Mouse (Mus musculus) heart, embryonic 15.5 days (tissue): Measurements from ENCODE around the gene Fgfr3. TPM values are rescaled to one million over a fixed set of nuclear protein-coding genes. Genes with fewer than 3 reads are reported as not detected.

Experiments
- ATAC-seq: fragments of 200-750 bp; cut with Nextera tagmentation; replicated peaks from 2 replicates; pipeline ENCODE4 v1.8.0; 2017; ENCODE audit warnings: low read depth, moderate TSS enrichment; ENCODE audit not compliant: insufficient number of reproducible peaks, insufficient read depth, low FRiP score
- H3K27ac ChIP-seq: fragments of 300-500 bp; sonication (generic); 2 replicates; pipeline ENCODE4 v1.5.1; 2015; ENCODE audit warnings: mild to moderate bottlenecking, inconsistent platforms
- H3K27me3 ChIP-seq: fragments of 300-500 bp; sonication (generic); 2 replicates; pipeline ENCODE4 v1.6.1; 2015; ENCODE audit warnings: inconsistent platforms
- H3K36me3 ChIP-seq: fragments of 300-500 bp; sonication (generic); 2 replicates; pipeline ENCODE4 v1.6.1; 2015; ENCODE audit warnings: mild to moderate bottlenecking, inconsistent platforms
- H3K4me1 ChIP-seq: fragments of 300-500 bp; sonication (generic); replicated peaks from 2 replicates; pipeline ENCODE4 v1.6.1; 2015; ENCODE audit warnings: inconsistent platforms
- H3K4me2 ChIP-seq: fragments of 300-500 bp; sonication (generic); 2 replicates; pipeline ENCODE4 v1.6.1; 2015; ENCODE audit warnings: inconsistent platforms, mild to moderate bottlenecking, moderate library complexity
- H3K4me3 ChIP-seq: fragments of 300-500 bp; sonication (generic); 2 replicates; pipeline ENCODE4 v1.5.1; 2015; ENCODE audit warnings: mild to moderate bottlenecking, inconsistent platforms
- H3K9ac ChIP-seq: fragments of 300-500 bp; sonication (generic); 2 replicates; pipeline ENCODE4 v1.6.1; 2015; ENCODE audit warnings: mild to moderate bottlenecking, inconsistent platforms
- H3K9me3 ChIP-seq: fragments of 300-500 bp; sonication (generic); replicated peaks from 2 replicates; pipeline ENCODE4 v1.6.1; 2016; ENCODE audit warnings: inconsistent platforms
- WGBS: fragments of 180-500 bp; shearing (Covaris S2); methylation state at CpG from one replicate; pipeline ENCODE4 v1.1.7; 2015; ENCODE audit warnings: mixed read lengths; 5-methylcytosine and 5-hydroxymethylcytosine counted together
- polyA plus RNA-seq: library from polyadenylated mRNA; unstranded; fragments of >200 nt; fragmentation: Nextera tagmentation; extraction: Ambion mirVana; gene quantifications from 2 replicates; pipeline ENCODE4 v1.2.1, GENCODE M21; 2015

The Fgfr3 gene
- polyA plus RNA-seq, 1 experiment from 2014 or later = 4.0 TPM

GRCm38 (mm10) chr5:33698669-33699068 is 22.8 kb upstream of the Fgfr3 start:
- Histone ChIP-seq H3K4me3 (no peak overlapping the region), H3K9me3 (no peaks in the 10 kb centered on the region), H3K27ac (no peak overlapping the region), H3K27me3 (peaks cover 53% of the 10 kb centered on the region), H3K4me1 (peaks cover 38% of the 10 kb centered on the region), H3K4me2 (no peak overlapping the region), H3K9ac (no peak overlapping the region), H3K36me3 (no peaks in the 10 kb centered on the region)
- WGBS = 87% methylated on average over 5 of the region's 5 CpGs
- ATAC-seq = no peak

- no peak overlapping the region for H3K4me3 ChIP-seq
- no peak for ATAC-seq
- WGBS = 20% methylated on average over 13 of the region's 13 CpGs
- H3K4me2 ChIP-seq = peak overlapping the region; percentile 16; the same call in 1 of the 2 replicates
- peaks cover 39% of the 10 kb centered on the region for H3K4me1 ChIP-seq
- H3K9ac ChIP-seq = no peak overlapping the region
- no peaks in the 10 kb centered on the region for H3K36me3 ChIP-seq
- H3K9me3 ChIP-seq = no peaks in the 10 kb centered on the region
- peaks cover 43% of the 10 kb centered on the region for H3K27me3 ChIP-seq
- H3K27ac ChIP-seq = no peak overlapping the region
These were observed 21.5 kb upstream of the Fgfr3 start for GRCm38 (mm10) chr5:33700010-33700409.

- H3K36me3 ChIP-seq = no peaks in the 10 kb centered on the region
- 81% methylated on average over 11 of the region's 11 CpGs for WGBS
- no peak for ATAC-seq
- no peak overlapping the region for H3K27ac ChIP-seq
- no peak overlapping the region for H3K4me3 ChIP-seq
- peaks cover 30% of the 10 kb centered on the region for H3K27me3 ChIP-seq
- H3K4me1 ChIP-seq = peaks cover 47% of the 10 kb centered on the region
- no peaks in the 10 kb centered on the region for H3K9me3 ChIP-seq
- H3K4me2 ChIP-seq = no peak overlapping the region
- no peak overlapping the region for H3K9ac ChIP-seq
These were observed 19.6 kb upstream of the Fgfr3 start for GRCm38 (mm10) chr5:33701832-33702231.

GRCm38 (mm10) chr5:33703999-33704398 is 17.5 kb upstream of the Fgfr3 start:
- ATAC-seq = no peak
- Histone ChIP-seq H3K4me3 (no peak overlapping the region), H3K27me3 (peaks cover 17% of the 10 kb centered on the region; the same call in 1 of the 2 replicates), H3K9ac (no peak overlapping the region), H3K9me3 (no peaks in the 10 kb centered on the region), H3K27ac (no peak overlapping the region), H3K4me2 (no peak overlapping the region), H3K36me3 (no peaks in the 10 kb centered on the region), H3K4me1 (peaks cover 45% of the 10 kb centered on the region)
- 70% methylated on average over 8 of the region's 8 CpGs for WGBS

- Histone ChIP-seq H3K4me1 (peaks cover 39% of the 10 kb centered on the region), H3K4me3 (no peak overlapping the region), H3K9ac (no peak overlapping the region), H3K4me2 (peak overlapping the region; percentile 40), H3K27ac (0 out of 2 replicates have a peak overlapping the region, but pooled peaks have one; percentile 5), H3K36me3 (no peaks in the 10 kb centered on the region), H3K27me3 (peaks cover 8% of the 10 kb centered on the region; the same call in 1 of the 2 replicates), H3K9me3 (no peaks in the 10 kb centered on the region)
- ATAC-seq = no peak
- WGBS = 21% methylated on average over 11 of the region's 11 CpGs
These were observed 16.4 kb upstream of the Fgfr3 start for GRCm38 (mm10) chr5:33704945-33705611.

GRCm38 (mm10) chr5:33705612-33706349 is 15.7 kb upstream of the Fgfr3 start:
- H3K4me3 ChIP-seq = no peak overlapping the region
- H3K36me3 ChIP-seq = no peaks in the 10 kb centered on the region
- WGBS = 39% methylated on average over 9 of the region's 9 CpGs
- peaks cover 4% of the 10 kb centered on the region; the same call in 1 of the 2 replicates for H3K27me3 ChIP-seq
- peak overlapping the region; percentile 40 for H3K4me2 ChIP-seq
- 0 out of 2 replicates have a peak overlapping the region, but pooled peaks have one; percentile 5 for H3K27ac ChIP-seq
- no peak overlapping the region for H3K9ac ChIP-seq
- no peaks in the 10 kb centered on the region for H3K9me3 ChIP-seq
- peaks cover 32% of the 10 kb centered on the region for H3K4me1 ChIP-seq
- peak; percentile 11; the same call in 1 of the 2 replicates for ATAC-seq

- H3K4me3 ChIP-seq = no peak overlapping the region
- no peaks in the 10 kb centered on the region for H3K9me3 ChIP-seq
- no peak for ATAC-seq
- no peak overlapping the region for H3K4me2 ChIP-seq
- no peaks in the 10 kb centered on the region for H3K27me3 ChIP-seq
- peaks cover 32% of the 10 kb centered on the region for H3K4me1 ChIP-seq
- H3K36me3 ChIP-seq = no peaks in the 10 kb centered on the region
- no peak overlapping the region for H3K9ac ChIP-seq
- no peak overlapping the region for H3K27ac ChIP-seq
- 91% methylated on average over 1 of the region's 1 CpGs for WGBS
These were observed 15.2 kb upstream of the Fgfr3 start for GRCm38 (mm10) chr5:33706350-33706629.

- Histone ChIP-seq H3K4me3 (no peak overlapping the region), H3K4me2 (no peak overlapping the region), H3K9ac (no peak overlapping the region), H3K27ac (no peak overlapping the region), H3K27me3 (no peaks in the 10 kb centered on the region), H3K4me1 (peaks cover 32% of the 10 kb centered on the region), H3K9me3 (no peaks in the 10 kb centered on the region), H3K36me3 (no peaks in the 10 kb centered on the region)
- no peak for ATAC-seq
- WGBS = 33% methylated on average over 4 of the region's 4 CpGs
These were observed 14.3 kb upstream of the Fgfr3 start for GRCm38 (mm10) chr5:33707163-33707562.

- H3K4me3 ChIP-seq = no peak overlapping the region
- WGBS = 30% methylated on average over 2 of the region's 2 CpGs
- H3K9me3 ChIP-seq = no peaks in the 10 kb centered on the region
- no peaks in the 10 kb centered on the region for H3K27me3 ChIP-seq
- no peak overlapping the region for H3K9ac ChIP-seq
- no peak overlapping the region for H3K4me2 ChIP-seq
- no peak for ATAC-seq
- H3K36me3 ChIP-seq = no peaks in the 10 kb centered on the region
- H3K27ac ChIP-seq = no peak overlapping the region
- peaks cover 32% of the 10 kb centered on the region for H3K4me1 ChIP-seq
These were observed 12.4 kb upstream of the Fgfr3 start for GRCm38 (mm10) chr5:33709037-33709436.

GRCm38 (mm10) chr5:33712550-33712949 is 8.9 kb upstream of the Fgfr3 start:
- no peak overlapping the region for H3K4me3 ChIP-seq
- H3K4me2 ChIP-seq = no peak overlapping the region
- ATAC-seq = no peak
- peaks cover 4% of the 10 kb centered on the region for H3K4me1 ChIP-seq
- WGBS = 69% methylated on average over 2 of the region's 2 CpGs
- H3K27me3 ChIP-seq = no peaks in the 10 kb centered on the region
- H3K9me3 ChIP-seq = no peaks in the 10 kb centered on the region
- H3K36me3 ChIP-seq = no peaks in the 10 kb centered on the region
- no peak overlapping the region for H3K27ac ChIP-seq
- no peak overlapping the region for H3K9ac ChIP-seq

GRCm38 (mm10) chr5:33715182-33715581 is 6.3 kb upstream of the Fgfr3 start:
- peaks cover 6% of the 10 kb centered on the region; the same call in 1 of the 2 replicates for H3K27me3 ChIP-seq
- no peak overlapping the region for H3K9ac ChIP-seq
- no peaks in the 10 kb centered on the region for H3K9me3 ChIP-seq
- no peaks in the 10 kb centered on the region for H3K36me3 ChIP-seq
- H3K4me2 ChIP-seq = no peak overlapping the region
- peaks cover 6% of the 10 kb centered on the region for H3K4me1 ChIP-seq
- no peak for ATAC-seq
- no peak overlapping the region for H3K4me3 ChIP-seq
- WGBS = 59% methylated on average over 2 of the region's 2 CpGs
- no peak overlapping the region for H3K27ac ChIP-seq
